Mouse (Mus musculus): Measurements from ENCODE around the gene Nebl. TPM values are rescaled to one million over a fixed set of nuclear protein-coding genes. Genes with fewer than 3 reads are reported as not detected.

Nebl gene
- polyA plus RNA-seq, 1 experiment from 2014 or later: 11.2 TPM

GRCm38 (mm10) chr2:17650147-17650834 lies 81.0 kb downstream of the Nebl start:
- no peak overlapping the region for H3K4me3 ChIP-seq
- no peaks in the 10 kb centered on the region for H3K27me3 ChIP-seq
- no peak for ATAC-seq (ENCODE audit: low FRiP score)
- no peaks in the 10 kb centered on the region for H3K36me3 ChIP-seq
- H3K27ac ChIP-seq: no peak overlapping the region
- H3K4me1 ChIP-seq: no peaks in the 10 kb centered on the region
- 59% methylated on average over 10 of the region's 10 CpGs for WGBS
- no peak overlapping the region for H3K9ac ChIP-seq
- peaks cover 4% of the 10 kb centered on the region; the same call in 1 of the 2 replicates for H3K9me3 ChIP-seq (replicated peaks)
- H3K4me2 ChIP-seq (replicated peaks): no peak overlapping the region

DNA sequence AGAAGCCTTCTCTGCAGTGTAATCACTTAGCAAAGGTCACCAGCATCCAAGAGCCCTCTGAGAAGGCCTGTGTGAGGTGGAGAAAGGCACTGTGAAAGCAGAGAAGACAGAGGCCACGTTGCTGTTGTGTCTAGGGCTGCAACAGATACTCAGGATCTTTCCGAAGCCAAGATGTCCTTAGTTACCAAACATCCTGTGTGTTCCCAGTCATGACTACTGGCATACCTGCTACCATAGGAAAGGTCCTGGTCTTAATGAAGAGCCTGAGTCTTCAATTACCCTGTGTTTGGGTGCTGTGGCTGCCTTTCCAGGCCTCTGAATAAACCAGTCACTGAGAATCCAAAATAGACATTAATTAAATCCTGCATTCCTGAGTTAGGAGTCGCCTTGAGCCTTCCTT lies 81.5 kb downstream of the Nebl start:
- Histone ChIP-seq H3K4me3 (no peak overlapping the region), H3K9me3 (replicated peaks) (peaks cover 3% of the 10 kb centered on the region; the same call in 1 of the 2 replicates), H3K4me2 (replicated peaks) (no peak overlapping the region), H3K4me1 (no peaks in the 10 kb centered on the region), H3K27ac (no peak overlapping the region), H3K36me3 (no peaks in the 10 kb centered on the region), H3K27me3 (no peaks in the 10 kb centered on the region), H3K9ac (no peak overlapping the region)
- 59% methylated on average over 3 of the region's 3 CpGs for WGBS
- no peak for ATAC-seq (ENCODE audit: low FRiP score)

DNA sequence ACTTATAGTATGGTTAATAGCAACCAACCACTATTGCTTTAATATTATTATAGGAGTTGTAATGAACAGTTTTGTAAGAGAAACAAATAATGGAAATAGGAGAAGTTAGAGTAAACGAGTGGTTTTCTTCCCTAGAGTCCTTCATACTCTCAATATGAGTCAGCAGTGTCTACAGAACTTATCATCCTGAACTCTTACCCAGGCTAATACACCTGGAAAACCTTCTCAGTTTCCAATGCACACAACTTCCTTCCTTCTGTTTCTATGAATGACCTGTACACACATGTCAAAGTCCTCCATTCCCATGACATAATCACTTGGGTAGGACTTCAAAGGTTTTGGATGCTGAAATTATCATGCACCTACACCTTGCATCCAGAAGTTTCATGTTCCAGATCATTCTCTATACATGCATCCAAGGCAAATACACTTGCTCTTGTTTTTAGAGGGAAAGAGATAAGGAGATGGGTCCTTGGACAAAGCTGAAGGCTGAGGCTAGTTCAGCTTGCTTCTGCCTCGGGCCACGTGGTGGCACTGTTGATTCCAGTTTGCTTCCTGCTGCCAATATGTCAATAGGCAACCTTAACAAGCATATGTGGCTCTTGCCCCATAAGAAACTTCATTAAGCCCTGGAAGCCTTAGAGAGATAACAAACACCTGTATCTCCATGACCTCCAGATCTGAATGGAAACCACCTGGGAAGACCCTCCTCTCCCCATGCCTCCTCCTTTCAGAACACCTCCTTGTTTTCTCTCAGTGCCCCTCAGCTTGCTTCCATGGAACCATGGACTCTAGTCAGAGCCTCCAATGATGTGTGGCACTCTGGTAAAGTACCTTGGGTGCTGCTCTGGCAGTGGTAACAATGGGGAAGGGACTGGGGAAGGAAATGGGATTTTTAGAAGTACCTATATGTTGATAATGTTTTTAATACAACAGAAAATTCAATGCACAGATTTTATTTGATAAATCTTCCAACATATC lies 86.7 kb downstream of the Nebl start:
- peak; percentile 76 for ATAC-seq (ENCODE audit: low FRiP score)
- Histone ChIP-seq H3K4me1 (no peaks in the 10 kb centered on the region), H3K27me3 (no peaks in the 10 kb centered on the region), H3K4me2 (replicated peaks) (no peak overlapping the region), H3K27ac (no peak overlapping the region), H3K9ac (no peak overlapping the region), H3K4me3 (no peak overlapping the region), H3K9me3 (replicated peaks) (no peaks in the 10 kb centered on the region), H3K36me3 (no peaks in the 10 kb centered on the region)
- WGBS: 35% methylated on average over 3 of the region's 3 CpGs

GRCm38 (mm10) chr2:17643869-17644268 lies 87.4 kb downstream of the Nebl start:
- Histone ChIP-seq H3K4me1 (no peaks in the 10 kb centered on the region), H3K9ac (no peak overlapping the region), H3K4me3 (no peak overlapping the region), H3K27me3 (no peaks in the 10 kb centered on the region), H3K9me3 (replicated peaks) (no peaks in the 10 kb centered on the region), H3K4me2 (replicated peaks) (no peak overlapping the region), H3K27ac (no peak overlapping the region), H3K36me3 (no peaks in the 10 kb centered on the region)
- 56% methylated on average over 7 of the region's 7 CpGs for WGBS
- no peak for ATAC-seq (ENCODE audit: low FRiP score)

GRCm38 (mm10) chr2:17642770-17643169 lies 88.5 kb downstream of the Nebl start:
- H3K4me2 ChIP-seq (replicated peaks): no peak overlapping the region
- no peak for ATAC-seq (ENCODE audit: low FRiP score)
- no peaks in the 10 kb centered on the region for H3K27me3 ChIP-seq
- H3K9me3 ChIP-seq (replicated peaks): no peaks in the 10 kb centered on the region
- H3K9ac ChIP-seq: no peak overlapping the region
- WGBS: 84% methylated on average over 7 of the region's 7 CpGs
- no peak overlapping the region for H3K27ac ChIP-seq
- no peak overlapping the region for H3K4me3 ChIP-seq
- no peaks in the 10 kb centered on the region; the same call in 1 of the 2 replicates for H3K4me1 ChIP-seq
- H3K36me3 ChIP-seq: no peaks in the 10 kb centered on the region

- 81% methylated on average over 4 of the region's 4 CpGs for whole genome bisulfite sequencing
- H3K9me3 ChIP-seq (replicated peaks): no peaks in the 10 kb centered on the region
- no peaks in the 10 kb centered on the region for H3K27me3 ChIP-seq
- H3K36me3 ChIP-seq: no peaks in the 10 kb centered on the region
- H3K4me2 ChIP-seq (replicated peaks): no peak overlapping the region
- no peaks in the 10 kb centered on the region; the same call in 1 of the 2 replicates for H3K4me1 ChIP-seq
- no peak overlapping the region for H3K9ac ChIP-seq
- no peak overlapping the region for H3K4me3 ChIP-seq
- ATAC-seq (ENCODE audit: low FRiP score): no peak
- no peak overlapping the region for H3K27ac ChIP-seq
These were observed 90.4 kb downstream of the Nebl start for GRCm38 (mm10) chr2:17640861-17641260.

- H3K4me1 ChIP-seq: no peaks in the 10 kb centered on the region; the same call in 1 of the 2 replicates
- WGBS: 29% methylated on average over 5 of the region's 5 CpGs
- no peak overlapping the region for H3K4me2 ChIP-seq (replicated peaks)
- no peak for ATAC-seq (ENCODE audit: low FRiP score)
- H3K9ac ChIP-seq: no peak overlapping the region
- H3K4me3 ChIP-seq: no peak overlapping the region
- no peaks in the 10 kb centered on the region for H3K9me3 ChIP-seq (replicated peaks)
- no peaks in the 10 kb centered on the region for H3K27me3 ChIP-seq
- H3K36me3 ChIP-seq: no peaks in the 10 kb centered on the region
- H3K27ac ChIP-seq: no peak overlapping the region
These were observed 92.6 kb downstream of the Nebl start for GRCm38 (mm10) chr2:17638631-17639030.

DNA sequence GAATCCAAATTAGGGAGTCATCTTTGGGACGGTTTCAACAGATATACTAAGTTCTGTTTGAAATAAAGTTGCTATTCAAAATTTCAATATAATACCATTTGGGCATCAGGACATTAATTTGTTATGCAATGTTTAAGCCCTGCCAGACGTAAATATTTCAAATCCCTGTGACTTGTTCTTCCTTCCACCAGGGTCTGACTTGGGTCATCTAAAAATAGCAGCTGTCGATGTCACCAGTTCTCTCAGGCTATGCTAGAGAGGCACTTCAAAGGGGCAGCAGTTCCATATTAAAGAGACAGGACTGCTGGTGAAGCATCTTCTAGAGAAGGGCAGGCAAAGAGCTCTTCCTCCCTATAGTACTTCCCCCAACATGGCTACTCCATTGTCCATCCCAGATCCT lies 107.3 kb downstream of the Nebl start:
- WGBS: 74% methylated on average over 3 of the region's 3 CpGs
- Histone ChIP-seq H3K4me1 (no peaks in the 10 kb centered on the region), H3K4me3 (no peak overlapping the region), H3K9ac (no peak overlapping the region), H3K27me3 (no peaks in the 10 kb centered on the region), H3K4me2 (replicated peaks) (no peak overlapping the region), H3K9me3 (replicated peaks) (no peaks in the 10 kb centered on the region), H3K36me3 (no peaks in the 10 kb centered on the region), H3K27ac (no peak overlapping the region)
- ATAC-seq (ENCODE audit: low FRiP score): no peak

GRCm38 (mm10) chr2:17610259-17610658 lies 121.0 kb downstream of the Nebl start:
- Histone ChIP-seq H3K4me1 (no peaks in the 10 kb centered on the region), H3K27ac (no peak overlapping the region), H3K9me3 (replicated peaks) (no peaks in the 10 kb centered on the region), H3K4me2 (replicated peaks) (no peak overlapping the region), H3K4me3 (no peak overlapping the region), H3K27me3 (no peaks in the 10 kb centered on the region), H3K9ac (no peak overlapping the region), H3K36me3 (no peaks in the 10 kb centered on the region)
- WGBS: 82% methylated on average over 3 of the region's 3 CpGs
- ATAC-seq (ENCODE audit: low FRiP score): no peak

- Histone ChIP-seq H3K9ac (no peak overlapping the region), H3K36me3 (no peaks in the 10 kb centered on the region), H3K27ac (no peak overlapping the region), H3K4me2 (replicated peaks) (no peak overlapping the region), H3K27me3 (no peaks in the 10 kb centered on the region), H3K4me3 (no peak overlapping the region), H3K4me1 (no peaks in the 10 kb centered on the region), H3K9me3 (replicated peaks) (no peaks in the 10 kb centered on the region)
- ATAC-seq (ENCODE audit: low FRiP score): no peak
- 61% methylated on average over 4 of the region's 4 CpGs for WGBS
These were observed 127.7 kb downstream of the Nebl start for GRCm38 (mm10) chr2:17603573-17603972.

DNA sequence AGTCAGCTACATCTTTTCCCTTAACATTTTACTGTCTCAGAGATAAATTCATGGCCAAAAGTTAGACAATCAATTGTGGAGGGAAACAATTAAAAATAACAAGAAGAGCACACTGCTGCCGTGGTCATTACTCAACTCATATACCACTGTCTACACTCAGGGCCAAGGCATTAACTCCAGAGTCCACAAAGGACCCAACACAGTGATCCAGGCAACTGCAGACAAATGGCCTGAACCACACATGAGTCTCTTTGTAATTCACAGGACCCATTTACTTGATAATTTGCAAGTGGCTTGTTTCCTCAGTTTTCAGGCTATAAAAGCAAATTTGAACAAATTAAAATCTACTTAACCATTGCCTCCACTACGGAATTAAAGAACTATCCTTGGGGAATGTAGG lies 130.6 kb downstream of the Nebl start:
- Histone ChIP-seq H3K9me3 (replicated peaks) (no peaks in the 10 kb centered on the region), H3K4me3 (no peak overlapping the region), H3K27ac (no peak overlapping the region), H3K36me3 (no peaks in the 10 kb centered on the region), H3K4me2 (replicated peaks) (no peak overlapping the region), H3K27me3 (no peaks in the 10 kb centered on the region), H3K9ac (no peak overlapping the region), H3K4me1 (no peaks in the 10 kb centered on the region)
- WGBS: 76% methylated on average over 2 of the region's 2 CpGs
- ATAC-seq (ENCODE audit: low FRiP score): no peak

GRCm38 (mm10) chr2:17599860-17600259 lies 131.4 kb downstream of the Nebl start:
- Histone ChIP-seq H3K4me2 (replicated peaks) (no peak overlapping the region), H3K4me1 (no peaks in the 10 kb centered on the region), H3K36me3 (no peaks in the 10 kb centered on the region), H3K4me3 (no peak overlapping the region), H3K27me3 (no peaks in the 10 kb centered on the region), H3K9me3 (replicated peaks) (no peaks in the 10 kb centered on the region), H3K9ac (no peak overlapping the region), H3K27ac (no peak overlapping the region)
- no peak for ATAC-seq (ENCODE audit: low FRiP score)
- WGBS: 36% methylated on average over 4 of the region's 4 CpGs
